Mouse (Mus musculus) E14TG2a.4 (cell line): ENCODE data around the gene Rabep2.

ENCODE experiments used
- CTCF ChIP-seq: conservative IDR thresholded peaks from 2 replicates; pipeline ENCODE4 v1.5.1; 2014; ENCODE audit warnings: low read length
- NANOG ChIP-seq: IDR thresholded peaks from 2 replicates; pipeline ENCODE4 v1.6.1; 2014; ENCODE audit warnings: borderline replicate concordance, low read length, mixed read lengths

DNA sequence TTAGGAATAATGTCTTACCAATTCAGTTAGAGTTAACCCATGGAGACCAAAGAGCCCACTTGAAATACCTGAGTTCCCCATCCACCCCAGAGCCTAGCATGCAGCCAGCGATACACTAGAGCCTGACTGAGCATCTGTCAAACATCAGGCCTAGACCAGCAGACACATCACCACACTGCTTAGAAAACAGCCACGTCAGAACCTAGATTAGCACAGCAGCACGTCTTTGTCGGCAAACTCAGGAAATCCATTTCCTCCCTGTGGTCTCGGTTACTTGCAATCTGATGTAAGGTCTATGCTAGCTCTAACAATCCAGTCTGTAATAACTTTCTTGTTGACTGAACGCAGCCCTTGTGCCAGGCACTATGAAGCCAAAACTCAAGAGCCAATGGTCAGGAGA, 41.5 kb downstream of the Rabep2 start:
- TF ChIP-seq CTCF: no peak
- no peak for TF ChIP-seq NANOG
